Mouse (Mus musculus) midbrain, embryonic 13.5 days (tissue): ENCODE measurements around the gene Itgb6. TPM values are rescaled to one million over a fixed set of nuclear protein-coding genes. Genes with fewer than 3 reads are reported as not detected.
A peak's percentile ranks its signal among the peaks of the same experiment; 100 is the strongest.

Experiments
- ATAC-seq: fragments of 200-750 bp; cut with Nextera tagmentation; 2 replicates; pipeline ENCODE4 v1.8.0; 2017; ENCODE audit warnings: mild to moderate bottlenecking, moderate TSS enrichment, moderate library complexity
- H3K27ac ChIP-seq: fragments of 300-500 bp; sonication (generic); 2 replicates; pipeline ENCODE4 v1.5.1; 2015; ENCODE audit warnings: inconsistent platforms, mild to moderate bottlenecking, moderate library complexity
- H3K27me3 ChIP-seq: fragments of 300-500 bp; sonication (generic); 2 replicates; pipeline ENCODE4 v1.6.1; 2015; ENCODE audit warnings: mild to moderate bottlenecking, inconsistent platforms
- H3K36me3 ChIP-seq: fragments of 300-500 bp; sonication (generic); 2 replicates; pipeline ENCODE4 v1.6.1; 2015; ENCODE audit warnings: mild to moderate bottlenecking, inconsistent platforms
- H3K4me1 ChIP-seq: fragments of 300-500 bp; sonication (generic); replicated peaks from 2 replicates; pipeline ENCODE4 v1.6.1; 2015; ENCODE audit warnings: inconsistent platforms
- H3K4me2 ChIP-seq: fragments of 300-500 bp; sonication (generic); replicated peaks from 2 replicates; pipeline ENCODE4 v1.6.1; 2015; ENCODE audit warnings: moderate library complexity, mild to moderate bottlenecking, inconsistent platforms
- H3K4me3 ChIP-seq: fragments of 300-500 bp; sonication (generic); replicated peaks from 2 replicates; pipeline ENCODE4 v1.5.1; 2015; ENCODE audit warnings: mild to moderate bottlenecking, inconsistent platforms
- H3K9ac ChIP-seq: fragments of 300-500 bp; sonication (generic); replicated peaks from 2 replicates; pipeline ENCODE4 v1.6.1; 2015; ENCODE audit warnings: mild to moderate bottlenecking, inconsistent platforms
- H3K9me3 ChIP-seq: fragments of 300-500 bp; sonication (generic); 2 replicates; pipeline ENCODE4 v1.6.1; 2016; ENCODE audit warnings: mild to moderate bottlenecking, inconsistent platforms
- WGBS: fragments of 180-500 bp; shearing (Covaris S2); methylation state at CpG from one replicate; pipeline ENCODE4 v1.1.7; 2015; 5-methylcytosine and 5-hydroxymethylcytosine counted together
- polyA plus RNA-seq: library from polyadenylated mRNA; unstranded; fragments of >200 nt; fragmentation: Nextera tagmentation; extraction: Ambion mirVana; gene quantifications from 2 replicates; pipeline ENCODE4 v1.2.1, GENCODE M21; 2015

Gene Itgb6
- polyA plus RNA-seq, 1 experiment from 2014 or later, result not detected

- no peak for ATAC-seq
- 81% methylated on average over 8 of the region's 8 CpGs for WGBS
- Histone ChIP-seq H3K4me3 (no peak overlapping the region), H3K27ac (no peak overlapping the region), H3K9ac (no peak overlapping the region), H3K4me2 (no peak overlapping the region), H3K9me3 (no peaks in the 10 kb centered on the region), H3K27me3 (no peaks in the 10 kb centered on the region), H3K36me3 (no peaks in the 10 kb centered on the region), H3K4me1 (no peaks in the 10 kb centered on the region; the same call in 1 of the 2 replicates)
These were observed 26.7 kb downstream of the Itgb6 start for GRCm38 (mm10) chr2:60695706-60696105.

DNA sequence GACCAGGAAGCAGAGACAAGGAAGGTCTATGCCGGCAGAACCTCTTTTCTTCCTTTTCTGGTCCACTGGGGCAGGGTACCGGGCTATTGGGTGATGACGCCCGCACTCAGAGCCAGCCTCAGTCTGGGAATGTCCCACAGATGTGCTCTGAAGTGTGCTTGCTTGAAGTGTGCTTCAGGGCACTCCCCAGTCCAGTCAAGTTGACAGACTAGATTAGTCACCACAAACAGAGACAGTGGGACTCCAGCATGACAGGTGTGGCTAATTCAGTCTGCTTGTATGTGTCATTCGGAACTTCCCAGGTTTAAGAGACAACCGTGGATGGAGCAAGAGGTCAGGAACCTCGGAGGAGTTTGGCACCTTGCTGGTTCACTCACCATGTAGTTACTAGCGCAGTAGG, 27.9 kb downstream of the Itgb6 start:
- Histone ChIP-seq H3K4me3 (no peak overlapping the region), H3K9me3 (no peaks in the 10 kb centered on the region), H3K9ac (no peak overlapping the region), H3K36me3 (no peaks in the 10 kb centered on the region), H3K27me3 (no peaks in the 10 kb centered on the region), H3K27ac (no peak overlapping the region), H3K4me1 (no peaks in the 10 kb centered on the region; the same call in 1 of the 2 replicates), H3K4me2 (no peak overlapping the region)
- 86% methylated on average over 8 of the region's 8 CpGs for WGBS
- ATAC-seq, result no peak

GRCm38 (mm10) chr2:60692239-60692638, 30.2 kb downstream of the Itgb6 start:
- H3K4me1 ChIP-seq, result no peaks in the 10 kb centered on the region
- no peak overlapping the region for H3K27ac ChIP-seq
- 86% methylated on average over 5 of the region's 5 CpGs for WGBS
- H3K4me2 ChIP-seq, result no peak overlapping the region
- H3K4me3 ChIP-seq, result no peak overlapping the region
- H3K9me3 ChIP-seq, result no peaks in the 10 kb centered on the region
- H3K36me3 ChIP-seq, result no peaks in the 10 kb centered on the region
- H3K9ac ChIP-seq, result no peak overlapping the region
- H3K27me3 ChIP-seq, result no peaks in the 10 kb centered on the region
- no peak for ATAC-seq

GRCm38 (mm10) chr2:60690212-60690611, 32.2 kb downstream of the Itgb6 start:
- no peak overlapping the region for H3K4me2 ChIP-seq
- H3K9ac ChIP-seq, result no peak overlapping the region
- no peak overlapping the region for H3K4me3 ChIP-seq
- ATAC-seq, result no peak
- H3K4me1 ChIP-seq, result no peaks in the 10 kb centered on the region
- H3K27me3 ChIP-seq, result no peaks in the 10 kb centered on the region
- 53% methylated on average over 1 of the region's 1 CpGs for WGBS
- no peaks in the 10 kb centered on the region for H3K9me3 ChIP-seq
- no peak overlapping the region for H3K27ac ChIP-seq
- no peaks in the 10 kb centered on the region for H3K36me3 ChIP-seq

- no peaks in the 10 kb centered on the region for H3K36me3 ChIP-seq
- no peaks in the 10 kb centered on the region for H3K4me1 ChIP-seq
- H3K9ac ChIP-seq, result no peak overlapping the region
- no peaks in the 10 kb centered on the region for H3K9me3 ChIP-seq
- 61% methylated on average over 14 of the region's 14 CpGs for WGBS
- no peak overlapping the region for H3K4me2 ChIP-seq
- peak; percentile 43; the same call in 1 of the 2 replicates for ATAC-seq
- H3K27ac ChIP-seq, result no peak overlapping the region
- H3K4me3 ChIP-seq, result no peak overlapping the region
- H3K27me3 ChIP-seq, result no peaks in the 10 kb centered on the region
These were observed 33.4 kb downstream of the Itgb6 start for GRCm38 (mm10) chr2:60688944-60689615.

DNA sequence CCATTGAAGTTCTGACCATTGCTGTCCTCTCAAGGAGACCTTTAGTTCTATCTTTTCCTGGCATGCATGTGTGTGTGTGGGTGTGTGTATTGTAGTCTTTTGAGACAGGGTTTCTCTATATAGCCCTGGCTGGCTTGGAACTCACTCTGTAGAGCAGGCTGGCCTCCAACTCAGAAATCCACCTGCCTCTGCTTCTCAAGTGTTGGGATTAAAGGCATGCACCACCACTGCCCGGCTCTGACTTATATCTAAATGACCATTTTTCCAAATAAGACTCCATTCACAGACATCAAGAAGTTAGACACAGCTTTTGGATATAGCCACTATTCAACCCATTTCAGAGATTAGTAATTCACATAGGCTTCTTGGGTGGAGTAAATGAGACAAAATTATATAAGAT, 34.3 kb downstream of the Itgb6 start:
- H3K9me3 ChIP-seq, result no peaks in the 10 kb centered on the region
- ATAC-seq, result no peak
- 81% methylated on average over 1 of the region's 1 CpGs for WGBS

GRCm38 (mm10) chr2:60685973-60686372, 36.5 kb downstream of the Itgb6 start:
- no peaks in the 10 kb centered on the region for H3K4me1 ChIP-seq
- ATAC-seq, result no peak
- H3K4me2 ChIP-seq, result no peak overlapping the region
- H3K36me3 ChIP-seq, result no peaks in the 10 kb centered on the region
- no peaks in the 10 kb centered on the region for H3K27me3 ChIP-seq
- H3K9ac ChIP-seq, result no peak overlapping the region
- no peak overlapping the region for H3K4me3 ChIP-seq
- no peak overlapping the region for H3K27ac ChIP-seq
- H3K9me3 ChIP-seq, result no peaks in the 10 kb centered on the region

More for the DNA sequence above, 34.3 kb downstream of the Itgb6 start:
- Histone ChIP-seq H3K4me3 (no peak overlapping the region), H3K4me1 (no peaks in the 10 kb centered on the region), H3K9ac (no peak overlapping the region), H3K4me2 (no peak overlapping the region), H3K36me3 (no peaks in the 10 kb centered on the region), H3K27me3 (no peaks in the 10 kb centered on the region), H3K27ac (no peak overlapping the region)

GRCm38 (mm10) chr2:60684168-60684567, 38.3 kb downstream of the Itgb6 start:
- no peaks in the 10 kb centered on the region for H3K27me3 ChIP-seq
- no peak for ATAC-seq

DNA sequence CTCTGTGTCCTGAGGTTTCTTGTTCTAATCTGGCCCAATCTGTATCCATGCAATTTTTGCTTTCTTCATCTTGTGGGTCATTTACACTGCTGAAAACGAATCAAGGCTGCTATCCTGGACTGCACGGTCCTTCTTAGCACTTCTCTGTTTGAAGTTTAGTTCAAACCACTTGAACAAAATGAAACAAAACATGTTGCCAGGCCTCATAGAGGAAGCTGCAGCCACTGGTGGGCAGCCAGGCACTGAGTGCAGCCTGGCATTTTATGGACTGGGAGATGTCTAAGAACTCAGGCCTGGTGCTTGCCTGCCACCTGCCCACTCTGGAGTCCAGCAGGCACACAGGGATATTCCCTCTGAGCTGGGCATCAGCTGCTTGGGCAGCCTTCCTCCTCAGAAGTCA, 39.9 kb downstream of the Itgb6 start:
- no peaks in the 10 kb centered on the region for H3K9me3 ChIP-seq
- ATAC-seq, result no peak
- no peak overlapping the region for H3K4me2 ChIP-seq
- H3K27me3 ChIP-seq, result no peaks in the 10 kb centered on the region
- no peak overlapping the region for H3K27ac ChIP-seq
- H3K9ac ChIP-seq, result no peak overlapping the region
- no peak overlapping the region for H3K4me3 ChIP-seq
- 81% methylated on average over 2 of the region's 2 CpGs for WGBS
- H3K36me3 ChIP-seq, result no peaks in the 10 kb centered on the region
- no peaks in the 10 kb centered on the region for H3K4me1 ChIP-seq

More at GRCm38 (mm10) chr2:60684168-60684567, 38.3 kb downstream of the Itgb6 start:
- H3K4me1 ChIP-seq, result no peaks in the 10 kb centered on the region
- no peaks in the 10 kb centered on the region for H3K9me3 ChIP-seq
- no peak overlapping the region for H3K4me2 ChIP-seq
- H3K27ac ChIP-seq, result no peak overlapping the region
- H3K9ac ChIP-seq, result no peak overlapping the region
- 79% methylated on average over 3 of the region's 3 CpGs for WGBS
- H3K36me3 ChIP-seq, result no peaks in the 10 kb centered on the region
- H3K4me3 ChIP-seq, result no peak overlapping the region

GRCm38 (mm10) chr2:60674413-60674812, 48.0 kb downstream of the Itgb6 start:
- Histone ChIP-seq H3K27me3 (no peaks in the 10 kb centered on the region), H3K4me1 (peaks cover 10% of the 10 kb centered on the region), H3K4me2 (no peak overlapping the region), H3K27ac (no peak overlapping the region), H3K4me3 (no peak overlapping the region), H3K36me3 (no peaks in the 10 kb centered on the region), H3K9ac (no peak overlapping the region), H3K9me3 (no peaks in the 10 kb centered on the region)
- no peak for ATAC-seq
- 63% methylated on average over 7 of the region's 7 CpGs for WGBS

- Histone ChIP-seq H3K4me1 (peaks cover 10% of the 10 kb centered on the region), H3K4me2 (peak overlapping the region; percentile 21)
- 31% methylated on average over 17 of the region's 17 CpGs for WGBS
These were observed 49.2 kb downstream of the Itgb6 start for GRCm38 (mm10) chr2:60672973-60673954.

DNA sequence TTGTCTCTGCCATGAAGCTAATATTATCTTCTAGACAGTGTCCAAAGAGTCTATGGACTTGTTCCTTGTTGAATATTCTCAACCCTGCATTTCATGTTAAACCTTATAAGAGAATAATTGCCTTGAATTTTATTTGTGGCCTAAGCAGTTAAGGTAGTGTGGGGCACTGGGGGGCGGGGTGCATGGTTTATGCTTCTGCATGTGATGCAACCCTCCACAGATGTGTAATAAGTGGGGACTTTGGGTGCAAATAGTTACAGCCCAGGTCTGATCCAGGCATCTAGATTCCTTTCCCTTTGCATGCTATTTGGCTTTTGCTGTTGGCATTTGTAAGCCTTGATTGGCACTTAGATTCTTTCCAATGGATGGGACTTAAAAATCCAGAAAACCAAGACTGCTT, 51.2 kb downstream of the Itgb6 start:
- Histone ChIP-seq H3K4me1 (peaks cover 10% of the 10 kb centered on the region), H3K4me3 (no peak overlapping the region), H3K9ac (no peak overlapping the region), H3K4me2 (no peak overlapping the region), H3K9me3 (no peaks in the 10 kb centered on the region), H3K27me3 (no peaks in the 10 kb centered on the region), H3K36me3 (no peaks in the 10 kb centered on the region), H3K27ac (no peak overlapping the region)
- WGBS, result 88% methylated on average over 1 of the region's 1 CpGs
- ATAC-seq, result no peak

More at GRCm38 (mm10) chr2:60672973-60673954, 49.2 kb downstream of the Itgb6 start:
- H3K27ac ChIP-seq, result no peak overlapping the region
- no peaks in the 10 kb centered on the region for H3K27me3 ChIP-seq
- H3K4me3 ChIP-seq, result no peak overlapping the region
- H3K9me3 ChIP-seq, result no peaks in the 10 kb centered on the region
- no peaks in the 10 kb centered on the region for H3K36me3 ChIP-seq
- ATAC-seq, result no peak
- H3K9ac ChIP-seq, result no peak overlapping the region
